Mouse (Mus musculus) limb, embryonic 12.5 days (tissue): ENCODE data around the gene Birc7. TPM values are rescaled to one million over a fixed set of nuclear protein-coding genes. Genes with fewer than 3 reads are reported as not detected.

Experiments used
- ATAC-seq: fragments of 200-750 bp; cut with Nextera tagmentation; 2 replicates; pipeline ENCODE4 v1.8.0; 2017; ENCODE audit warnings: low read depth, moderate TSS enrichment; ENCODE audit not compliant: insufficient number of reproducible peaks, insufficient read depth, low FRiP score, low TSS enrichment
- H3K27ac ChIP-seq: fragments of 300-500 bp; sonication (generic); 2 replicates; pipeline ENCODE4 v1.5.1; 2016; ENCODE audit warnings: mild to moderate bottlenecking, moderate library complexity
- H3K27me3 ChIP-seq: fragments of 300-500 bp; sonication (generic); 2 replicates; pipeline ENCODE4 v1.6.1; 2016; ENCODE audit warnings: mild to moderate bottlenecking, moderate library complexity
- H3K36me3 ChIP-seq: fragments of 300-500 bp; sonication (generic); 2 replicates; pipeline ENCODE4 v1.6.1; 2016; ENCODE audit warnings: mild to moderate bottlenecking, moderate library complexity
- H3K4me1 ChIP-seq: fragments of 300-500 bp; sonication (generic); replicated peaks from 2 replicates; pipeline ENCODE4 v1.6.1; 2016
- H3K4me2 ChIP-seq: fragments of 300-500 bp; sonication (generic); 2 replicates; pipeline ENCODE4 v1.6.1; 2016; ENCODE audit warnings: mild to moderate bottlenecking, moderate library complexity
- H3K4me3 ChIP-seq: fragments of 300-500 bp; sonication (generic); replicated peaks from 2 replicates; pipeline ENCODE4 v1.5.1; 2016; ENCODE audit warnings: mild to moderate bottlenecking
- H3K9ac ChIP-seq: fragments of 300-500 bp; sonication (generic); replicated peaks from 2 replicates; pipeline ENCODE4 v1.6.1; 2016; ENCODE audit warnings: mild to moderate bottlenecking, moderate library complexity
- H3K9me3 ChIP-seq: fragments of 300-500 bp; sonication (generic); 2 replicates; pipeline ENCODE4 v1.6.1; 2016; ENCODE audit warnings: mild to moderate bottlenecking, moderate library complexity
- WGBS: fragments of 180-500 bp; shearing (Covaris S2); methylation state at CpG from one replicate; pipeline ENCODE4 v1.1.7; 2016; 5-methylcytosine and 5-hydroxymethylcytosine counted together
- polyA plus RNA-seq: library from polyadenylated mRNA; unstranded; fragments of >200 nt; fragmentation: Nextera tagmentation; extraction: Ambion mirVana; gene quantifications from 2 replicates; pipeline ENCODE4 v1.2.1, GENCODE M21; 2016

Birc7 gene
- polyA plus RNA-seq, result not detected in 2 replicates

- H3K4me3 ChIP-seq, result no peak within 1 kb of the TSS
- H3K4me2 ChIP-seq, result no peak within 1 kb of the TSS
- H3K9ac ChIP-seq, result no peak within 1 kb of the TSS
- no peak for ATAC-seq
- peaks cover 6% of the 10 kb centered on the region for H3K27me3 ChIP-seq
- H3K36me3 ChIP-seq, result no peaks in the 10 kb centered on the region
- no peaks in the 10 kb centered on the region for H3K9me3 ChIP-seq
- H3K27ac ChIP-seq, result no peak within 1 kb of the TSS
- no peaks in the 10 kb centered on the region for H3K4me1 ChIP-seq
- 58% methylated on average over 4 of the region's 4 CpGs for WGBS
Measured at GRCm38 (mm10) chr2:180928723-180929122, at the start of gene Birc7. Gene Birc7 (plus strand): TSS chr2:180929023.

GRCm38 (mm10) chr2:180879365-180880067 is 49.3 kb upstream of the Birc7 start:
- Histone ChIP-seq H3K4me2 (no peak overlapping the region), H3K9me3 (no peaks in the 10 kb centered on the region), H3K27me3 (peaks cover 4% of the 10 kb centered on the region; the same call in 1 of the 2 replicates), H3K4me1 (no peaks in the 10 kb centered on the region), H3K4me3 (no peak overlapping the region), H3K36me3 (no peaks in the 10 kb centered on the region), H3K27ac (no peak overlapping the region), H3K9ac (no peak overlapping the region)
- ATAC-seq, result no peak
- 57% methylated on average over 7 of the region's 7 CpGs for WGBS

- Histone ChIP-seq H3K27ac (no peak overlapping the region), H3K27me3 (peaks cover 20% of the 10 kb centered on the region), H3K4me2 (no peak overlapping the region), H3K9ac (no peak overlapping the region), H3K4me1 (no peaks in the 10 kb centered on the region), H3K36me3 (no peaks in the 10 kb centered on the region), H3K9me3 (no peaks in the 10 kb centered on the region), H3K4me3 (no peak overlapping the region)
- ATAC-seq, result no peak
- whole genome bisulfite sequencing, result 47% methylated on average over 9 of the region's 9 CpGs
Measured at GRCm38 (mm10) chr2:180881281-180881680, 47.5 kb upstream of the Birc7 start.

GRCm38 (mm10) chr2:180885270-180885669 is 43.6 kb upstream of the Birc7 start:
- Histone ChIP-seq H3K4me3 (no peak overlapping the region), H3K27me3 (peaks cover 56% of the 10 kb centered on the region), H3K36me3 (no peaks in the 10 kb centered on the region), H3K9me3 (no peaks in the 10 kb centered on the region), H3K4me2 (no peak overlapping the region), H3K4me1 (no peaks in the 10 kb centered on the region), H3K9ac (no peak overlapping the region), H3K27ac (no peak overlapping the region)
- WGBS, result 63% methylated on average over 5 of the region's 5 CpGs
- ATAC-seq, result no peak

GRCm38 (mm10) chr2:180889271-180889920 is 39.4 kb upstream of the Birc7 start:
- H3K4me2 ChIP-seq, result no peak overlapping the region
- peaks cover 97% of the 10 kb centered on the region for H3K27me3 ChIP-seq
- WGBS, result 14% methylated on average over 18 of the region's 19 CpGs
- H3K9me3 ChIP-seq, result no peaks in the 10 kb centered on the region
- no peaks in the 10 kb centered on the region for H3K36me3 ChIP-seq
- H3K9ac ChIP-seq, result no peak overlapping the region
- peaks cover 20% of the 10 kb centered on the region for H3K4me1 ChIP-seq
- H3K4me3 ChIP-seq, result no peak overlapping the region
- H3K27ac ChIP-seq, result no peak overlapping the region
- no peak for ATAC-seq

GRCm38 (mm10) chr2:180889921-180890280 is 38.9 kb upstream of the Birc7 start:
- Histone ChIP-seq H3K9me3 (no peaks in the 10 kb centered on the region), H3K4me2 (no peak overlapping the region), H3K27me3 (peaks cover 98% of the 10 kb centered on the region), H3K4me1 (peaks cover 24% of the 10 kb centered on the region), H3K36me3 (no peaks in the 10 kb centered on the region), H3K4me3 (no peak overlapping the region), H3K27ac (no peak overlapping the region), H3K9ac (no peak overlapping the region)
- ATAC-seq, result no peak
- 29% methylated on average over 4 of the region's 4 CpGs for WGBS

GRCm38 (mm10) chr2:180890422-180891074 is 38.3 kb upstream of the Birc7 start:
- ATAC-seq, result no peak
- Histone ChIP-seq H3K9ac (no peak overlapping the region), H3K36me3 (no peaks in the 10 kb centered on the region), H3K27me3 (peaks cover 98% of the 10 kb centered on the region), H3K27ac (no peak overlapping the region), H3K4me1 (peaks cover 24% of the 10 kb centered on the region), H3K4me2 (peak overlapping the region; percentile 13; the same call in 1 of the 2 replicates), H3K9me3 (no peaks in the 10 kb centered on the region), H3K4me3 (peak overlapping the region; percentile 4; the same call in 1 of the 2 replicates)
- WGBS, result 2% methylated on average over 27 of the region's 29 CpGs

- WGBS, result under 1% methylated on average over 37 of the region's 37 CpGs
- Histone ChIP-seq H3K4me2 (0 out of 2 replicates have a peak overlapping the region, but pooled peaks have one; percentile 13), H3K27ac (no peak overlapping the region), H3K9ac (no peak overlapping the region), H3K4me1 (peaks cover 24% of the 10 kb centered on the region), H3K27me3 (peaks cover 100% of the 10 kb centered on the region), H3K36me3 (no peaks in the 10 kb centered on the region), H3K9me3 (no peaks in the 10 kb centered on the region), H3K4me3 (peak overlapping the region; percentile 4; the same call in 1 of the 2 replicates)
- no peak for ATAC-seq
Measured at GRCm38 (mm10) chr2:180891075-180891834, 37.6 kb upstream of the Birc7 start.

GRCm38 (mm10) chr2:180891835-180892323 is 36.9 kb upstream of the Birc7 start:
- peaks cover 100% of the 10 kb centered on the region for H3K27me3 ChIP-seq
- 8% methylated on average over 9 of the region's 9 CpGs for WGBS
- no peak overlapping the region for H3K4me2 ChIP-seq
- H3K27ac ChIP-seq, result no peak overlapping the region
- H3K4me3 ChIP-seq, result no peak overlapping the region
- no peak for ATAC-seq
- H3K36me3 ChIP-seq, result no peaks in the 10 kb centered on the region
- peaks cover 24% of the 10 kb centered on the region for H3K4me1 ChIP-seq
- no peak overlapping the region for H3K9ac ChIP-seq
- no peaks in the 10 kb centered on the region for H3K9me3 ChIP-seq

- peaks cover 24% of the 10 kb centered on the region for H3K4me1 ChIP-seq
Measured at GRCm38 (mm10) chr2:180892841-180893521, 35.8 kb upstream of the Birc7 start.

More at GRCm38 (mm10) chr2:180892841-180893521, 35.8 kb upstream of the Birc7 start:
- ATAC-seq, result no peak
- Histone ChIP-seq H3K4me2 (peak overlapping the region; percentile 70), H3K4me3 (peak overlapping the region; percentile 44), H3K9me3 (no peaks in the 10 kb centered on the region), H3K27ac (no peak overlapping the region), H3K27me3 (peaks cover 100% of the 10 kb centered on the region), H3K9ac (0 out of 2 replicates have a peak overlapping the region, but pooled peaks have one; percentile 12), H3K36me3 (no peaks in the 10 kb centered on the region)
- WGBS, result under 1% methylated on average over 96 of the region's 97 CpGs
